Mouse (Mus musculus) forebrain, postnatal 0 days (tissue): Measurements from ENCODE around the gene Tmem82. TPM values are rescaled to one million over a fixed set of nuclear protein-coding genes. Genes with fewer than 3 reads are reported as not detected.
"Not testable (repeated sequence)": the region's sequence is repeated elsewhere in the genome, so short reads cannot be mapped to it uniquely, and the experiment has no call there.

ENCODE experiments used
- ATAC-seq: fragments of 200-750 bp; cut with Nextera tagmentation; 2 replicates; pipeline ENCODE4 v1.8.0; 2017; ENCODE audit warnings: mild to moderate bottlenecking, moderate library complexity
- DNase-seq: peaks from one replicate; pipeline ENCODE4 v3.0.0-alpha.2; 2015
- H3K27ac ChIP-seq: fragments of 300-500 bp; sonication (generic); 2 replicates; pipeline ENCODE4 v1.5.1; 2014; ENCODE audit warnings: low read depth, mild to moderate bottlenecking, antibody characterized with exemption, low read length, moderate library complexity, mixed read lengths
- H3K27me3 ChIP-seq: fragments of 300-500 bp; sonication (generic); 2 replicates; pipeline ENCODE4 v1.6.1; 2014; ENCODE audit warnings: mild to moderate bottlenecking, low read length, mixed read lengths; ENCODE audit not compliant: insufficient read depth
- H3K36me3 ChIP-seq: fragments of 300-500 bp; sonication (generic); 2 replicates; pipeline ENCODE4 v1.6.1; 2014; ENCODE audit warnings: mild to moderate bottlenecking, moderate library complexity; ENCODE audit not compliant: insufficient read depth
- H3K4me1 ChIP-seq: fragments of 300-500 bp; sonication (generic); 2 replicates; pipeline ENCODE4 v1.6.1; 2014; ENCODE audit warnings: antibody characterized with exemption; ENCODE audit not compliant: insufficient read depth
- H3K4me2 ChIP-seq: fragments of 300-500 bp; sonication (generic); 2 replicates; pipeline ENCODE4 v1.6.1; 2014; ENCODE audit warnings: low read depth, mild to moderate bottlenecking, moderate library complexity
- H3K4me3 ChIP-seq: fragments of 300-500 bp; sonication (generic); 2 replicates; pipeline ENCODE4 v1.5.1; 2014; ENCODE audit warnings: low read depth, low read length, mixed read lengths
- H3K9ac ChIP-seq: fragments of 300-500 bp; sonication (generic); 2 replicates; pipeline ENCODE4 v1.6.1; 2014; ENCODE audit warnings: mild to moderate bottlenecking
- H3K9me3 ChIP-seq: fragments of 300-500 bp; sonication (generic); 2 replicates; pipeline ENCODE4 v1.6.1; 2016; ENCODE audit warnings: low read length
- CTCF ChIP-seq: sonication (generic); IDR thresholded peaks from 2 replicates; pipeline ENCODE4 v1.5.1; 2016; ENCODE audit warnings: antibody characterized with exemption, control low read depth, low read depth
- WGBS: fragments of 180-500 bp; shearing (Covaris S2); extraction: QIAGEN DNeasy Blood & Tissue Kit; methylation state at CpG from one replicate; pipeline ENCODE4 v1.1.7; 2014; 5-methylcytosine and 5-hydroxymethylcytosine counted together
- polyA plus RNA-seq: library from polyadenylated mRNA; unstranded; fragments of >200 nt; fragmentation: Nextera tagmentation; extraction: Ambion mirVana; gene quantifications from 2 replicates; pipeline ENCODE4 v1.2.1, GENCODE M21; 2015
- total RNA-seq: library from RNA; depleted of rRNA; stranded (reverse); fragments of >200 nt; gene quantifications from 2 replicates; pipeline ENCODE4 v1.2.3, GENCODE M21; 2014; rRNA removed

Gene Tmem82
- total and polyA plus RNA-seq, 2 experiments from 2014 or later, result 0.21 to 0.33 TPM

DNA sequence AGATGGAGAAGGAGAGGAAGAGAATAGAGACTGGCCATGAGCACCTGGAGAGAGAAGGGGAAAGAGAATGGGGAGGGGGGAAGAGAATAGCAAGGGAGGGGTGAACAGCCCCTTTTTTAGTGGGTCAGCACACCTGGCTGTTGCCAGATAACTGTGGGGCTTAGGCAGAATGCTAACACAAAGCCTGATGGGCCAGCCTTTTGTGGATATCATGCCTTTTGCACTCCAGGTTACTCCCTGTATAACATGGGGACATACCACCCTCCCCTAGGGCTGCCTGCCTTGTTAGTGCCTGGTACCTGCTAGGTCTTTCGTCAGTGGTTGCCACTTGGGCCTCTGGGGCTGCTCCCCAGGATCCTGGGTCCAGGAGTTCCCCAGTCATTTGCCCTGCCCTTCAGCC, 47.6 kb downstream of the Tmem82 start:
- no peak for TF ChIP-seq CTCF
- 82% methylated on average over 1 of the region's 1 CpGs for WGBS
- no peak for DNase-seq
- Histone ChIP-seq H3K4me3 (no peak overlapping the region), H3K4me2 (no peak overlapping the region), H3K9ac (no peak overlapping the region), H3K27ac (no peak overlapping the region), H3K9me3 (no peaks in the 10 kb centered on the region), H3K27me3 (no peaks in the 10 kb centered on the region), H3K36me3 (no peaks in the 10 kb centered on the region), H3K4me1 (no peaks in the 10 kb centered on the region)
- no peak for ATAC-seq

DNA sequence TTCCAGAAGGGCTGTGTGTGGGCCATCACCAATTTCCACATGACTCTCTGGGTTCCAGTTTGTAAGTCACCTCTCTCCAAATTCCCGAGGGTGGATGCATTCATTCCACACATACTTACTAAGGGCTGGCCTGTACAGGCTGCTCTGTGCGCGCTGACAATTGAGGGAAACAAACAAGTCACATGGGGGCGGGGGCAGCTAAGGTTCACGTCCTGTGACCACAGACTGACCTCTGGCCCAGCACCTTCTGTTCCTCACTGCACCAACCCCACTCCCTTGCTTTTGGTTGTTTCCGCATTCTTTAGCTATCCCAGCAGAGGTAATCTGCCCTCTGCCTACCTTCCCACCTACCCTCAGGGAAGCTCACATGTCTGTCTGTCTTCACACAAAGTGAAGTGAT, 48.4 kb downstream of the Tmem82 start:
- no peak overlapping the region for H3K4me3 ChIP-seq
- H3K27me3 ChIP-seq, result no peaks in the 10 kb centered on the region
- H3K4me1 ChIP-seq, result no peaks in the 10 kb centered on the region
- no peaks in the 10 kb centered on the region for H3K36me3 ChIP-seq
- H3K27ac ChIP-seq, result no peak overlapping the region
- no peak for ATAC-seq
- no peak for DNase-seq
- no peak overlapping the region for H3K9ac ChIP-seq
- 72% methylated on average over 6 of the region's 6 CpGs for WGBS
- no peak overlapping the region for H3K4me2 ChIP-seq
- TF ChIP-seq CTCF, result no peak
- no peaks in the 10 kb centered on the region for H3K9me3 ChIP-seq

DNA sequence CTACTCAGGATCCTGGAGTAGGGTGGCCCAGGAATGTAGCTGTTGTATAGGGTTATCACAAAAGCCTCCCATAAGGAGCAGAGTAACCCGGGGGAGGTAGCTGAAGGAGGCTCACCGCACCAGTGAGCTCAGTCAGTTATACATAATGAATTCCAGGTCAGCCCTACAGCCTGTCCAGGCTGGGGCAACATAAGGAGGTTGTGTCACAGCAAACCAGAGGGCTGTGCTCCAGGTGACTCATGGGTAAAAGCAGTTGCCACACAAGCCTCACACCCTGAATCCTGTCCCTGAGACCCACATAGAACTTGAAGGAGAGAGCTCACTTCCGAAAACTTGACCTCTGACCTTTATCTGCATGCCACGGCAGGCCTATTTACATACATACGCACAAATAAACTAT, 49.5 kb downstream of the Tmem82 start:
- H3K27me3 ChIP-seq, result no peaks in the 10 kb centered on the region
- H3K36me3 ChIP-seq, result no peaks in the 10 kb centered on the region
- no peak overlapping the region for H3K27ac ChIP-seq
- WGBS, result 93% methylated on average over 5 of the region's 5 CpGs
- H3K9me3 ChIP-seq, result no peaks in the 10 kb centered on the region
- no peaks in the 10 kb centered on the region for H3K4me1 ChIP-seq
- no peak overlapping the region for H3K4me2 ChIP-seq
- ATAC-seq (no peak), DNase-seq (no peak)
- no peak overlapping the region for H3K9ac ChIP-seq
- H3K4me3 ChIP-seq, result no peak overlapping the region
- no peak for TF ChIP-seq CTCF

DNA sequence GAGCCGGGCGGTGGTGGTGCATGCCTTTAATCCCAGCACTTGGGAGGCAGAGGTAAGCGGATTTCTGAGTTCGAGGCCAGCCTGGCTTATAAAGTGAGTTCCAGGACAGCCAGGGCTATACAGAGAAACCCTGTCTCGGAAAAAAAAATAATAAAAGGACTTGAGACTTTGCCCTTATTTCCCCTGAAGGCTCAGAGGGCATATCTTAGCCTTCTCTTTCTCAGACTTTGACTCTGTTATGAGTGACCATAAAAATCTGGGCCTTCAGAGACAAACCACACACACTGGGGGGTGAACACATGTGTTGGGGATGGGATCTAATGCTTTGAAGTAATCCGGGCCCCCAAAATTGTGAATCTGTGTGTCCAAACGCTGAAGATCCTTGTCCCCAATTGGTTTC, 51.3 kb downstream of the Tmem82 start:
- not testable (repeated sequence) for H3K4me2 ChIP-seq, H3K27me3 ChIP-seq, H3K27ac ChIP-seq, DNase-seq, H3K4me1 ChIP-seq, ATAC-seq, H3K36me3 ChIP-seq, H3K9ac ChIP-seq, H3K4me3 ChIP-seq, H3K9me3 ChIP-seq
- WGBS, result 96% methylated on average over 7 of the region's 7 CpGs

DNA sequence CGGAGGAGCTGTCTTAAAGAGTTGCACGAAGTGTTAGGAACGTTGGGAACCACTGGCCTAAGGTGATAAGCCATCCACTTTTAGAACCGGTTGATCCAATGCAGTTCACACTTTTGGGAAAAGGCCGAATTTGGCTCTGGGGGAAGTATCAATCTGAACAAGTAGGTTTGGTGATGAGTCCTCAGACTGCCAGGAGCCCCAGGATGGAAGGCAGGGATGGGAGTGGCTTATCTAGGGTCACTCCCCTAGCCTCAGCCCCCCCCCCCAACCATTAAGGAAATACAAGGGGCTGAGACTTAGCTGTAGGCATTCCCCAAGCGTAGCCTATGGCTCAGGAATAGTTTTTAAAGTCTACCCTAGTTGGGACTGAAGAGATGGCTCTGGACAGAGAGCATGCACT, 52.2 kb downstream of the Tmem82 start:
- no peak for TF ChIP-seq CTCF
- no peak for ATAC-seq

DNA sequence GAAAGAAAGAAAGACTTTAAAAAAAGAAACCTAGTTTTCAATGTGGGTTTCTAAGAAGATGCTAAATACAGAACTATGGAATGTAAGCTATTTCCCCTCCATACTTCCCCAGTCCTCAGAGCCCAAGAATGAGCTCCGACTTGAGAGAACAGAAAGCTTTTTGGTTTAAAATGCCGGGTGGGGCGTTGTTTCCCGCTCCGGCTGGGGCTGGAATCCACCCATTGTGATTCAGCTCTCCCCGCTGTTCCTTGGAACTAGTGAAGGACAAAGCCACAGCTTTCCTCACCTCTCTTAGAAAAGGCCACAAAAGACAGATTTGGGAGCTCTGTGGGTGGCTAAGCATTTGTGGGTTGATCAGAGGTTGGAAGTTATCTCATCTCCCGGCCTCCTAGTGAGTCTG, 53.1 kb downstream of the Tmem82 start:
- 12% methylated on average over 7 of the region's 7 CpGs for WGBS
- ATAC-seq, result no peak

More for the DNA sequence above, 52.2 kb downstream of the Tmem82 start:
- no peaks in the 10 kb centered on the region for H3K9me3 ChIP-seq
- H3K27me3 ChIP-seq, result no peaks in the 10 kb centered on the region
- no peak for DNase-seq
- no peak overlapping the region for H3K4me2 ChIP-seq
- no peak overlapping the region for H3K4me3 ChIP-seq
- H3K27ac ChIP-seq, result no peak overlapping the region
- no peaks in the 10 kb centered on the region for H3K4me1 ChIP-seq
- no peaks in the 10 kb centered on the region for H3K36me3 ChIP-seq
- no peak overlapping the region for H3K9ac ChIP-seq
- WGBS, result 89% methylated on average over 6 of the region's 6 CpGs

DNA sequence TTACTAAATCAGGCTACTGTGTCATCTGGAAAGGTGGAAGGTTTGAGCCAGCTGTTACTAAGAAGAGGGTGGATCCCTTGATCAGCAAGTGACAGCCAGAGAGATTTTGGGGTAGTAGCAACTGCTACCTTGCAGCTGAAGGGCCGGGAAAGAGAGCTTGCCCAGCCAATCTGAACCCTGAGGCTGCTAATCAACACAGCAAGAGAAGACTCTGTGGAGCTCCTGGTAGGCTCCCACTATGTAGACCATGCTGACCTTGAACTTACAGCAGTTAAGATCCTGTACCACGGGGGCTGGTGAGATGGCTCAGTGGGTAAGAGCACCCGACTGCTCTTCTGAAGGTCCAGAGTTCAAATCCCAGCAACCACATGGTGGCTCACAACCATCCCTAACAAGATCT, 53.8 kb downstream of the Tmem82 start:
- no peak for ATAC-seq

More for the DNA sequence above, 53.1 kb downstream of the Tmem82 start:
- no peak for TF ChIP-seq CTCF
- Histone ChIP-seq H3K4me1 (no peaks in the 10 kb centered on the region), H3K27me3 (no peaks in the 10 kb centered on the region), H3K27ac (no peak overlapping the region), H3K4me2 (no peak overlapping the region), H3K9me3 (no peaks in the 10 kb centered on the region), H3K9ac (no peak overlapping the region), H3K36me3 (no peaks in the 10 kb centered on the region), H3K4me3 (no peak overlapping the region)
- no peak for DNase-seq

DNA sequence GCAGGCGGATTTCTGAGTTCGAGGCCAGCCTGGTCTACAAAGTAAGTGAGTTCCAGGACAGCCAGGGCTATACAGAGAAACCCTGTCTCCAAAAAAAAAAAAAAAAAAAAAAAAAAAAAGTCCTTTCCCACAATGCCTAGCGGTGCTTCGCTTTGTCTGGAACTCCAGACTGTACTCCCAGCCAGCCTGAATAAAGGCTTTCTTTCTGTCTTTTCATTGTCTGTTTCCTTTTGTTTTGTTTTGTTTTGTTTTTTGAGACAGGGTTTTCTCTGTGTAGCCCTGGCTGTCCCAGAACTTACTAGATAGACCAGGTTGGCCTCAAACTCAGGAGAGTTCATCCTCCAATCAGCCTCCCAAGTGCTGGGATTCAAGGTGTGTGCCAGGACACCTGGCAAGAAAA, 54.2 kb downstream of the Tmem82 start:
- 85% methylated on average over 4 of the region's 4 CpGs for WGBS
- ATAC-seq (no peak), DNase-seq (no peak)
- Histone ChIP-seq H3K9ac (no peak overlapping the region), H3K4me2 (no peak overlapping the region), H3K27me3 (no peaks in the 10 kb centered on the region), H3K36me3 (no peaks in the 10 kb centered on the region), H3K27ac (no peak overlapping the region), H3K4me1 (no peaks in the 10 kb centered on the region), H3K9me3 (no peaks in the 10 kb centered on the region), H3K4me3 (no peak overlapping the region)
- no peak for TF ChIP-seq CTCF

More for the DNA sequence above, 53.8 kb downstream of the Tmem82 start:
- 71% methylated on average over 3 of the region's 3 CpGs for WGBS
- no peaks in the 10 kb centered on the region for H3K27me3 ChIP-seq
- H3K4me1 ChIP-seq, result no peaks in the 10 kb centered on the region
- no peak for DNase-seq
- H3K4me2 ChIP-seq, result no peak overlapping the region
- no peak overlapping the region for H3K4me3 ChIP-seq
- no peak overlapping the region for H3K27ac ChIP-seq
- TF ChIP-seq CTCF, result no peak
- no peak overlapping the region for H3K9ac ChIP-seq
- no peaks in the 10 kb centered on the region for H3K9me3 ChIP-seq
- no peaks in the 10 kb centered on the region for H3K36me3 ChIP-seq

Other genes with a start within 250 kb of the Tmem82 start
- gene Clcnka, start 219.9 kb downstream of the Tmem82 start, total RNA-seq, result 0.24 TPM in 1 of 2 replicates, not detected in the other
- 0.10 TPM in 1 of 2 replicates, not detected in the other for gene Clcnka, start 219.9 kb downstream of the Tmem82 start, polyA plus RNA-seq
- gene Clcnkb, start 202.6 kb downstream of the Tmem82 start, total RNA-seq, result 0.08 TPM in 1 of 2 replicates, not detected in the other
- gene Clcnkb, start 202.6 kb downstream of the Tmem82 start, polyA plus RNA-seq, result 0.25 TPM in 1 of 2 replicates, not detected in the other
- not detected in 2 replicates for gene Hspb7, start 197.9 kb downstream of the Tmem82 start, total RNA-seq
- not detected in 2 replicates for gene Hspb7, start 197.9 kb downstream of the Tmem82 start, polyA plus RNA-seq
- 2.4 and 4.6 TPM in 2 replicates for gene Srarp, start 182.5 kb downstream of the Tmem82 start, total RNA-seq
- gene Srarp, start 182.5 kb downstream of the Tmem82 start, polyA plus RNA-seq, result 0.63 and 0.69 TPM in 2 replicates
- gene Zbtb17, start 174.0 kb downstream of the Tmem82 start, total RNA-seq, result 42.1 and 51.5 TPM in 2 replicates
- 32.8 and 34.8 TPM in 2 replicates for gene Zbtb17, start 174.0 kb downstream of the Tmem82 start, polyA plus RNA-seq
- 21.7 and 24.7 TPM in 2 replicates for gene Spen, start 80.0 kb downstream of the Tmem82 start, total RNA-seq
- gene Spen, start 80.0 kb downstream of the Tmem82 start, polyA plus RNA-seq, result 6.0 and 10.7 TPM in 2 replicates
- gene Fblim1, start 12.5 kb downstream of the Tmem82 start, total RNA-seq, result 20.8 and 22.3 TPM in 2 replicates
- 24.9 and 26.1 TPM in 2 replicates for gene Fblim1, start 12.5 kb downstream of the Tmem82 start, polyA plus RNA-seq
- gene Slc25a34, start 5.2 kb upstream of the Tmem82 start, total RNA-seq, result 4.0 and 4.8 TPM in 2 replicates
- gene Slc25a34, start 5.2 kb upstream of the Tmem82 start, polyA plus RNA-seq, result 0.72 and 1.1 TPM in 2 replicates
- gene Plekhm2, start 46.3 kb upstream of the Tmem82 start, total RNA-seq, result 27.3 and 33.7 TPM in 2 replicates
- gene Plekhm2, start 46.3 kb upstream of the Tmem82 start, polyA plus RNA-seq, result 5.0 and 5.6 TPM in 2 replicates
- gene Rsc1a1, start 67.0 kb upstream of the Tmem82 start, total RNA-seq, result 3.1 and 4.8 TPM in 2 replicates
- gene Rsc1a1, start 67.0 kb upstream of the Tmem82 start, polyA plus RNA-seq, result 0.36 and 0.53 TPM in 2 replicates
- gene Ddi2, start 104.8 kb upstream of the Tmem82 start, total RNA-seq, result 17.2 and 20.7 TPM in 2 replicates
- gene Ddi2, start 104.8 kb upstream of the Tmem82 start, polyA plus RNA-seq, result 8.2 and 11.1 TPM in 2 replicates
- gene Agmat, start 128.0 kb upstream of the Tmem82 start, total RNA-seq, result not detected in 2 replicates
- not detected in 2 replicates for gene Agmat, start 128.0 kb upstream of the Tmem82 start, polyA plus RNA-seq
- gene Dnajc16, start 172.3 kb upstream of the Tmem82 start, total RNA-seq, result 14.3 and 19.2 TPM in 2 replicates
- 4.8 and 6.5 TPM in 2 replicates for gene Dnajc16, start 172.3 kb upstream of the Tmem82 start, polyA plus RNA-seq
- 13.2 and 17.7 TPM in 2 replicates for gene Casp9, start 175.0 kb upstream of the Tmem82 start, total RNA-seq
- 10.6 and 14.7 TPM in 2 replicates for gene Casp9, start 175.0 kb upstream of the Tmem82 start, polyA plus RNA-seq
- 0.69 TPM in 1 of 2 replicates, not detected in the other for gene Cela2a, start 207.5 kb upstream of the Tmem82 start, total RNA-seq
- 0.18 and 0.39 TPM in 2 replicates for gene Cela2a, start 207.5 kb upstream of the Tmem82 start, polyA plus RNA-seq
- not detected in 2 replicates for gene Ctrc, start 227.7 kb upstream of the Tmem82 start, total RNA-seq
- not detected in 2 replicates for gene Ctrc, start 227.7 kb upstream of the Tmem82 start, polyA plus RNA-seq